Mouse (Mus musculus) forebrain, embryonic 11.5 days (tissue): Measurements from ENCODE around the gene Mios. TPM values are rescaled to one million over a fixed set of nuclear protein-coding genes. Genes with fewer than 3 reads are reported as not detected.

ENCODE experiments used
- ATAC-seq: fragments of 200-750 bp; cut with Nextera tagmentation; replicated peaks from 2 replicates; pipeline ENCODE4 v1.8.0; 2017; ENCODE audit warnings: moderate TSS enrichment; ENCODE audit not compliant: low FRiP score
- DNase-seq: peaks from one replicate; pipeline ENCODE4 v3.0.0-alpha.2; 2017; ENCODE audit warnings: low spot score
- H3K27ac ChIP-seq: fragments of 300-500 bp; sonication (generic); 2 replicates; pipeline ENCODE4 v1.5.1; 2014; ENCODE audit warnings: low read depth, low read length
- H3K27me3 ChIP-seq: fragments of 300-500 bp; sonication (generic); 2 replicates; pipeline ENCODE4 v1.6.1; 2014; ENCODE audit warnings: mild to moderate bottlenecking, low read length, mixed read lengths; ENCODE audit not compliant: control insufficient read depth, insufficient read depth
- H3K36me3 ChIP-seq: fragments of 300-500 bp; sonication (generic); 2 replicates; pipeline ENCODE4 v1.6.1; 2014; ENCODE audit warnings: mild to moderate bottlenecking, low read length, moderate library complexity, mixed read lengths; ENCODE audit not compliant: control insufficient read depth, insufficient read depth
- H3K4me1 ChIP-seq: fragments of 300-500 bp; sonication (generic); replicated peaks from 2 replicates; pipeline ENCODE4 v1.6.1; 2014; ENCODE audit warnings: low read length, mixed read lengths; ENCODE audit not compliant: control insufficient read depth, insufficient read depth
- H3K4me2 ChIP-seq: fragments of 300-500 bp; sonication (generic); 2 replicates; pipeline ENCODE4 v1.6.1; 2014; ENCODE audit warnings: low read depth, mild to moderate bottlenecking, low read length, moderate library complexity, mixed read lengths; ENCODE audit not compliant: severe bottlenecking
- H3K4me3 ChIP-seq: fragments of 300-500 bp; sonication (generic); 2 replicates; pipeline ENCODE4 v1.5.1; 2014; ENCODE audit warnings: low read depth, low read length
- H3K9ac ChIP-seq: fragments of 300-500 bp; sonication (generic); 2 replicates; pipeline ENCODE4 v1.6.1; 2014; ENCODE audit warnings: low read length
- H3K9me3 ChIP-seq: fragments of 300-500 bp; sonication (generic); 2 replicates; pipeline ENCODE4 v1.6.1; 2016; ENCODE audit warnings: low read length, mixed read lengths; ENCODE audit not compliant: control insufficient read depth
- WGBS: fragments of 180-500 bp; shearing (Covaris S2); extraction: QIAGEN DNeasy Blood & Tissue Kit; methylation state at CpG from one replicate; pipeline ENCODE4 v1.1.7; 2014; 5-methylcytosine and 5-hydroxymethylcytosine counted together
- polyA plus RNA-seq: library from polyadenylated mRNA; unstranded; fragments of >200 nt; fragmentation: Nextera tagmentation; extraction: Ambion mirVana; gene quantifications from 2 replicates; pipeline ENCODE4 v1.2.1, GENCODE M21; 2014

Mios gene
- 25.8 and 27.0 TPM in 2 replicates for polyA plus RNA-seq

DNA sequence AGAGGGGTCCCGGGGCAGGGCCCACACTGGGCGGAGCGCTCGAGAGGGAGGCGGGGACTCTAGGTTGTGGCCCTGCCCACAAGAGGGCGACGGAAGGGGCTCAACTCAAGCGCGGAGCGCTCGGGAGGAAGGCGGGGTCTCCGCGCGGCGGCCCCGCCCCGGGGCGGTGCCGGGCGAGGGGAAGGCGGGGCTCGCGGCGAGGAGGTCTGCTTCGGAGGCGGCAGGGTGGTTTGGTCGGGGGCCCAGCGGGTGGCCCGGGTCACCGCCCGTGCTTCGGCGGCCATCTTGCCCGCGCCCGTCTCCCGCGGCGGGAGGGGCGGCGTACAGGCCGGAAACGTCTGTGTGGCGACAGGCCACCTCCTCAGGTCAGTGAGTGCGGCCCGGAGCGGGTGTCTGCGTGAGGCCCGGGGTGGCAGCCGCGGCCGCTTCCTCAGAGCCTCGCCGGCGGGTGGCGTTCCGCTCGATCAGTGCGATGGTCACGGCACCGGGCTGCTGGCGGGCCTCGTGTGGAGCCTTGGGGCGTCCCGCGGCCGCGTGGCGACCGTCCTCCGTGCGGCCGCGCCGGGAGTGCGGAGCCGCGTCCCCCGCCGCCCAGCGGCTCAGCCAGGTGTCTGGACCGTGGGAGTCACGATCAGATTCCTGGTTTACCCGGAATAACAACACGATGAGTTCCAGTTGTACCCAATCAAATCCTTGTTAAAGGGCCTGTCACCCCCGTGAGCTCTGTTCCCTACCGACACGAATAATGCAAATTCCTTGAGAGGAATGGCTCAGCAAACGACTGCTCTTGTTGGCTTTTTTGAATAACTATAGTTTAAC, at the start of gene Mios:
TSS of gene Mios (plus strand) at position 176 of the 819 bp plus-strand sequence.
- H3K36me3 ChIP-seq: no peaks in the 10 kb centered on the region
- peak within 1 kb of the TSS; percentile 50 for H3K4me2 ChIP-seq
- peak within 1 kb of the TSS; percentile 73 for H3K4me3 ChIP-seq
- H3K9ac ChIP-seq: peak within 1 kb of the TSS; percentile 86
- peak within 1 kb of the TSS; percentile 81 for H3K27ac ChIP-seq
- WGBS: 1% methylated on average over 85 of the region's 90 CpGs
- H3K9me3 ChIP-seq: no peaks in the 10 kb centered on the region
- peak; percentile 97 for DNase-seq
- no peaks in the 10 kb centered on the region for H3K27me3 ChIP-seq
- peaks cover 4% of the 10 kb centered on the region; the same call in 1 of the 2 replicates for H3K4me1 ChIP-seq
- ATAC-seq: peak; percentile 98

DNA sequence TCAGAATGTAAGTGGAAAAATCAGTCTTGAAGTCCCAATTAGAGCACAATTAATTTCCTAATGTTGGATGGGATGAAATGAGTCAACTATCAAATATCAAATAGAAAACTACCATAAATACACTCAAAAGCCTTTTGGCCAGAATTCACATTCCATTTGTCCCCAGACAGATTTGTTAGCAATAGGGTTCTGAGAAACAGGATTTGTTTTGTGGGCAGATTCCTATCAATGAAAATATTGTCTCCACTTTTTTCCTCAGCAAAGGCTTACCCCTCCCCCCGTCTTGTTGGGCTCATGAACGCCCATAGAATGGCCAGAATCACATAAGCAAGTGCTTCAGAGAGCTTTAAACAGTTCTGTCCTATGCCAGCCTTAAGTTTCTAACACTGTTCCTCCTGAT, 49.0 kb upstream of the Mios start:
- H3K4me2 ChIP-seq: no peak overlapping the region
- no peaks in the 10 kb centered on the region for H3K27me3 ChIP-seq
- H3K27ac ChIP-seq: no peak overlapping the region
- H3K9ac ChIP-seq: no peak overlapping the region
- no peaks in the 10 kb centered on the region for H3K36me3 ChIP-seq
- H3K9me3 ChIP-seq: no peaks in the 10 kb centered on the region
- H3K4me1 ChIP-seq: no peaks in the 10 kb centered on the region
- WGBS: 63% methylated on average over 2 of the region's 2 CpGs
- no peak overlapping the region for H3K4me3 ChIP-seq
- DNase-seq (no peak), ATAC-seq (no peak)

DNA sequence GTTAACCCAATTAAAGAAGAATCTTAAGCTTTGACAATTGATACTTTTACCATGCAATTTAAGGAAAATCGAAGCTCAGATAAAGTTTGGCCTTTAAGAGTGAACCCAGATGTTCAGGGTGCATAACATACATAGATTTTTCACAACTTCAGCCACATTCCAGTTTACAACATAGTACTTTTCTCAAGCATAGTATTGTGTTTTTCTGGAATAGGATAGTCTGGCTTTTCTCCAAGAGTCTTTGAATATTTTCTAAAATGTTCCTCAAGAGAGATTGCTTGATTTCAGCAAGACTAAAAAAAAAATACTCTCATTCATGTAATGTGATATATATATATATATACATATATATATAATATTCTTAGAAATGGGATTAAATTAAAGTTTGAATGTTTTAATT, 44.3 kb upstream of the Mios start:
- no peak overlapping the region for H3K4me3 ChIP-seq
- H3K9me3 ChIP-seq: no peaks in the 10 kb centered on the region
- no peak overlapping the region for H3K4me2 ChIP-seq
- no peaks in the 10 kb centered on the region for H3K4me1 ChIP-seq
- H3K27me3 ChIP-seq: no peaks in the 10 kb centered on the region
- no peaks in the 10 kb centered on the region for H3K36me3 ChIP-seq
- no peak for DNase-seq
- ATAC-seq: no peak
- WGBS: 80% methylated on average over 1 of the region's 1 CpGs
- H3K27ac ChIP-seq: no peak overlapping the region
- no peak overlapping the region for H3K9ac ChIP-seq

DNA sequence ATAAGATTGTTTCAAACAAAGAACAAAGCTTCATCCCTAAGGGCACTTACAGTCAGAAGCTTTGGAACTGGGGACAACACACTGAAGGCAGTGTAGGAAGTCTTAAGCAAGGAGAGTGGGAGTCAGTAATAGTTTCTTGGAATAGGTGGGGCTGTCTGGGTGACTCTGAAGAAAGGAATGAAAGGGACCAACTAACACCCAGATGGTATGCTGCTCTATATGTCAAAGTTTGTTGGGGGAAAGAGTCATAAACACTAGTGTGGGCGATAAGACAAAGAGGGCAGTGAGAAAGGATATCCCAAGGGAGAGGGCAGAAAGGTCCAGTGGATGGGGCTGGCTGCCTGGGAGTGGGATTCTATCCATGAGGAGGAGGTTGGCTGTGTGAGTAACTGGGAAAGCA, 36.9 kb upstream of the Mios start:
- no peaks in the 10 kb centered on the region for H3K9me3 ChIP-seq
- no peaks in the 10 kb centered on the region for H3K4me1 ChIP-seq
- no peak overlapping the region for H3K4me3 ChIP-seq
- no peaks in the 10 kb centered on the region for H3K27me3 ChIP-seq
- 67% methylated on average over 1 of the region's 1 CpGs for WGBS
- no peak for DNase-seq
- no peak overlapping the region for H3K4me2 ChIP-seq
- H3K27ac ChIP-seq: no peak overlapping the region
- no peaks in the 10 kb centered on the region for H3K36me3 ChIP-seq
- no peak overlapping the region for H3K9ac ChIP-seq
- no peak for ATAC-seq

DNA sequence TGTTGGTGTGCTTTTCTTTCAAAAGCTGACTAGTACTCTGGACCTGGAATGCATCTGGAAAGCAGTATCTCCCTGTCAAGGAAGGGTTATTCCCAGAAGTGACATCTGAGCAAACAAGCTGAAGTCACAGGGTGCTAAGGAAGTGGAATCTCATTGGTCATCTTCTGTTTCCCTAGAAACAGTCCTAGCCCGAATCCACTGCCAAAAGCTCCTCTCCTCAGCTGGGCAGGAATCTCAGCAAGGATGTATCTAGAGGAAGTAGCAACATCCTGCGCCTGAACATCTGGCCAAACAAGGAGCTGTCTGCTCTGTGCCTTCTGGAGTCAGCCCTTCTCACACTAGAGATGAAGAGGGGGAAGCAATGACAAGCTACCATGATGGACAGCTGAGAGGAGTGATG, 35.0 kb upstream of the Mios start:
- DNase-seq (no peak), ATAC-seq (no peak)
- H3K4me1 ChIP-seq: peaks cover 2% of the 10 kb centered on the region; the same call in 1 of the 2 replicates
- no peak overlapping the region for H3K4me2 ChIP-seq
- no peaks in the 10 kb centered on the region for H3K27me3 ChIP-seq
- 44% methylated on average over 2 of the region's 2 CpGs for WGBS
- H3K4me3 ChIP-seq: no peak overlapping the region
- H3K36me3 ChIP-seq: no peaks in the 10 kb centered on the region
- H3K9me3 ChIP-seq: no peaks in the 10 kb centered on the region
- H3K9ac ChIP-seq: no peak overlapping the region
- no peak overlapping the region for H3K27ac ChIP-seq

DNA sequence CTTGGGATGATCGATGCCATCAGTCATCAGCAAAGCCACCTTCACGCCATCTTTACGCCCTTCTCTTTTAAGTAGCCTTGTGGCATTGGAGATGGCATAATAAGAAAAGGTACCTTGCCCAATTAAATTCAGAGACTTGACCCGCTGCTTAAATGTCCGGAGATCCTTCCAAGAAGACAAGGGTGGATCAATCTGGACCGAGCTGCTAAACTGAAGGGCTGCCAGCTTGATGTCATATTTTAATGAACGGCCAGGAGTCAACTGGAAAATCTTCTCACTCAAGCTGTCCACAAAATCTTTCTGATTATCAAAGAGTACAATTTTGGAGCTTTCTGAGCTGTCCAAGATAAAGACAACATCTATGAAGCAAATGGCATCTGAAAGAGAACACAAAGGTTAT, 33.7 kb upstream of the Mios start:
- H3K36me3 ChIP-seq: no peaks in the 10 kb centered on the region
- H3K4me3 ChIP-seq: no peak overlapping the region
- no peak overlapping the region for H3K9ac ChIP-seq
- H3K4me1 ChIP-seq: peaks cover 2% of the 10 kb centered on the region; the same call in 1 of the 2 replicates
- ATAC-seq: no peak
- DNase-seq: no peak
- no peaks in the 10 kb centered on the region for H3K27me3 ChIP-seq
- H3K4me2 ChIP-seq: no peak overlapping the region
- H3K27ac ChIP-seq: no peak overlapping the region
- no peaks in the 10 kb centered on the region for H3K9me3 ChIP-seq
- 91% methylated on average over 7 of the region's 7 CpGs for WGBS

DNA sequence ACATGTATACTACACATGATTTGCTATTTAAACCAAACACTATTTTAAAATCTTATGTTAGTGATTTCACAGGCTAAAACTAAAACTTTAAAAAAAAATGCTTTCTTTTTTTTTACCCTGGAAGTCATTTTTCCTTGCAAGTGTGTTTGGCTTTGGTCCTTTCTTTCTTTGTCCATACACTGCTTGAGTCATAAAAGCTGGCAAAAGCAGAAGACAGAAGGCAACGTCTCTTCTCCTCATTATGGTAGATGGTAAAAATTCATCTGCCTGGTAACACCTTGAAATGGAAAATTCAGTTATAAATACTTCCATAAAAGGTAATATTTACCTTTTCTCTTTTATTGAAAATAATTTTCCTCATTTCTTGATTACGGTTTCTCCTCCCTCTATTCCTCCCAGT, 32.9 kb upstream of the Mios start:
- 87% methylated on average over 2 of the region's 2 CpGs for WGBS
- Histone ChIP-seq H3K27ac (no peak overlapping the region), H3K36me3 (no peaks in the 10 kb centered on the region), H3K9ac (no peak overlapping the region), H3K9me3 (no peaks in the 10 kb centered on the region), H3K4me2 (no peak overlapping the region), H3K4me3 (no peak overlapping the region), H3K4me1 (peaks cover 2% of the 10 kb centered on the region; the same call in 1 of the 2 replicates), H3K27me3 (no peaks in the 10 kb centered on the region)
- DNase-seq (no peak), ATAC-seq (no peak)

DNA sequence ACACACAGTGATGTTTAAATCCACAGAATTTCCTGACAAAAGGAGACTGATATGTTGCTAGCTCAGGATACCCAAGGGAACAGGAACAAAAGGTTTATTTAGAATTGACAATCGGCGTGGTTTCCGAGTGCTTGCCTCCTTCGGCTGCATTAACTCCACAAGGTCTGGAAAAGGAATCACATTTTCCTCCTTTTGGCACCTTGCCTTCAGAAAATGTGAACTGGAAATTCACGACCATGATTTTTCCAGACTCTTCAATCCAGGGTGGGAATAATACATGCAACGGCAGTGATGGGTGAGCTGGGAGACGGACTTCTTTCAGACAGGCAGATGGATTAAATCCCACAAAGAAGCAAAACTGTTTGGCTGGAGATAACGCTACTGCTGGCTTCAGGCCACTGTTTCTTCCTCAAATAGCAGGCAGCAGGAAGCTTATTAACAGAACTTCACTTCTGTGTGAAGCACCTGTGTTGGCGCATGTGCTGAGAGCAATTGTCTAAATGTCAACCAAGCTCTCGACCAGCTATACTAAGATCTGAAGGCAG, 30.6 kb upstream of the Mios start:
- peak overlapping the region; percentile 37; the same call in 1 of the 2 replicates for H3K9ac ChIP-seq
- peaks cover 2% of the 10 kb centered on the region; the same call in 1 of the 2 replicates for H3K4me1 ChIP-seq
- 18% methylated on average over 10 of the region's 10 CpGs for WGBS
- no peak overlapping the region for H3K4me3 ChIP-seq
- no peaks in the 10 kb centered on the region for H3K9me3 ChIP-seq
- H3K27me3 ChIP-seq: no peaks in the 10 kb centered on the region
- H3K4me2 ChIP-seq: peak overlapping the region; percentile 34
- ATAC-seq (no peak), DNase-seq (no peak)
- H3K27ac ChIP-seq: 0 out of 2 replicates have a peak overlapping the region, but pooled peaks have one; percentile 6
- no peaks in the 10 kb centered on the region for H3K36me3 ChIP-seq
